Mouse (Mus musculus): ENCODE results near the gene Tmx1. TPM values are rescaled to one million over a fixed set of nuclear protein-coding genes. Genes with fewer than 3 reads are reported as not detected.

Tmx1 gene
- polyA plus RNA-seq, 1 experiment from 2014 or later = 104 TPM

DNA sequence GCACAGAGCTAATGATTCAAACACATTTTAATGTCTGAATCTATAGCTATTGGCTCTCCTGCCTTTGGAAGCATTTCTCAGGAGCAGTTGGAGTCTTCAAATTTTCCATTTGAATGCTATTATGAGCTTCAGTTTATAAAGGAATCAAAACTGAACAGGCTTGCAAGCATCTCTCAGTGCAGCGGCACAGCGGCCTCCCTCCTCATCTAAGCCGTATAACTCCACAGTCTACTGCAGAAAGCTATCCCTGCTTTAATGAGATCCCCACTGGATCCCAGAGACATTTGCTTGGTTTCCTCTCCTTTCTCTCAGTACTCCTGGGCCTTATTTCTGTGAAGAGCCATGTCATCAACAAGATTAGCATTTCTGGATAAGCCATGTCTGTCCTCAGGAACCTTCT lies 45.2 kb downstream of the Tmx1 start:
- Histone ChIP-seq H3K9ac (ENCODE audit: low read depth, low read length) (no peak overlapping the region), H3K36me3 (ENCODE audit: control insufficient read depth, insufficient read depth, low read length) (no peaks in the 10 kb centered on the region), H3K4me3 (ENCODE audit: low read depth, low read length) (no peak overlapping the region), H3K27me3 (ENCODE audit: control insufficient read depth, insufficient read depth, low read length) (no peaks in the 10 kb centered on the region), H3K9me3 (ENCODE audit: control insufficient read depth, low read length) (no peaks in the 10 kb centered on the region), H3K4me1 (replicated peaks; ENCODE audit: control insufficient read depth, insufficient read depth, low read length) (no peaks in the 10 kb centered on the region), H3K4me2 (replicated peaks; ENCODE audit: low read depth, low read length) (no peak overlapping the region), H3K27ac (ENCODE audit: low read depth, low read length) (no peak overlapping the region)
- ATAC-seq (ENCODE audit: low FRiP score) (no peak), DNase-seq (ENCODE audit: low spot score) (no peak)
- WGBS = 87% methylated on average over 3 of the region's 3 CpGs

DNA sequence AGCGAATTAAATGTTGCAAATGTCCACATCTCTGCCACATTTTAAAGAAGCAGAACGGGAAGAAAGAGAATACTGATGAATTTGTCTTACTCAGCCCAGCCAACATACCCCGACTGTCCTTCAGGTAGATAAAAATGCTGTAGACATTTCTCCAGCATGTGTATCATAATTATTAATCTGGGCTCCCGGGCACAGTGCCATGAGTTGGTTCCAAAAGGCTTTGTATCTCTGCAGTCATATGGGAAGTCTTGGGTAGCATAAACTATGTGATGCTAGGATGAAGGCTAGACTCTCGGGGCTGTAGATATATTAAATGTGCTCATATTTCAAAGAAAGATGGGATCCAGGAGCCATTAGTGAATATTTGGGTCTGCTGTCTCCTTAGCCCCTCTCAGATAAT lies 53.1 kb downstream of the Tmx1 start:
- no peak overlapping the region for H3K27ac ChIP-seq (ENCODE audit: low read depth, low read length)
- no peak for ATAC-seq (ENCODE audit: low FRiP score)
- no peaks in the 10 kb centered on the region for H3K4me1 ChIP-seq (replicated peaks; ENCODE audit: control insufficient read depth, insufficient read depth, low read length)
- H3K4me2 ChIP-seq (replicated peaks; ENCODE audit: low read depth, low read length) = no peak overlapping the region
- H3K27me3 ChIP-seq (ENCODE audit: control insufficient read depth, insufficient read depth, low read length) = no peaks in the 10 kb centered on the region
- H3K4me3 ChIP-seq (ENCODE audit: low read depth, low read length) = no peak overlapping the region
- DNase-seq (ENCODE audit: low spot score) = no peak
- 90% methylated on average over 5 of the region's 5 CpGs for WGBS
- H3K9me3 ChIP-seq (ENCODE audit: control insufficient read depth, low read length) = no peaks in the 10 kb centered on the region
- no peak overlapping the region for H3K9ac ChIP-seq (ENCODE audit: low read depth, low read length)
- H3K36me3 ChIP-seq (ENCODE audit: control insufficient read depth, insufficient read depth, low read length) = no peaks in the 10 kb centered on the region

DNA sequence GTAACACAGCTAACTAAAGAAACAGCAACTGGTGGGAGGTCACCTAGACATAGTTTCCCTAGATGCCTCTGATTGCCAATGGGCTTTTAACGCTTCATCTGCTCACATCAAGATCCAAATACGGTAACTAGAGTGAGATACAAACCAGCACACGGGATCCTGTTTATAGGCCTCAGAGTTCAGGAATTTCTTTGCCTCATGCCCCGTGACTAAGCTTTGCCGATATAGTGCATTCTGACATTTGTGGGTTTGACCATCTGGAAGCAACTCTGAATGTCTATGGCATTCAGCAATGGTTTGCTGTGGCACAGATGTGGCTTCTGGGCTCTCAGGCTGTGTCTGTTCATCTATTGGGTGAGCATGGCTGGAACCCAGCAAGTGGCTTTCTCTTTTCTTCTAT lies 59.1 kb downstream of the Tmx1 start:
- no peaks in the 10 kb centered on the region for H3K9me3 ChIP-seq (ENCODE audit: control insufficient read depth, low read length)
- H3K4me1 ChIP-seq (replicated peaks; ENCODE audit: control insufficient read depth, insufficient read depth, low read length) = no peaks in the 10 kb centered on the region
- no peak overlapping the region for H3K4me3 ChIP-seq (ENCODE audit: low read depth, low read length)
- DNase-seq (ENCODE audit: low spot score) (no peak), ATAC-seq (ENCODE audit: low FRiP score) (no peak)
- no peaks in the 10 kb centered on the region for H3K36me3 ChIP-seq (ENCODE audit: control insufficient read depth, insufficient read depth, low read length)
- no peak overlapping the region for H3K9ac ChIP-seq (ENCODE audit: low read depth, low read length)
- H3K27me3 ChIP-seq (ENCODE audit: control insufficient read depth, insufficient read depth, low read length) = no peaks in the 10 kb centered on the region
- WGBS = 90% methylated on average over 5 of the region's 5 CpGs
- H3K4me2 ChIP-seq (replicated peaks; ENCODE audit: low read depth, low read length) = no peak overlapping the region
- H3K27ac ChIP-seq (ENCODE audit: low read depth, low read length) = no peak overlapping the region

DNA sequence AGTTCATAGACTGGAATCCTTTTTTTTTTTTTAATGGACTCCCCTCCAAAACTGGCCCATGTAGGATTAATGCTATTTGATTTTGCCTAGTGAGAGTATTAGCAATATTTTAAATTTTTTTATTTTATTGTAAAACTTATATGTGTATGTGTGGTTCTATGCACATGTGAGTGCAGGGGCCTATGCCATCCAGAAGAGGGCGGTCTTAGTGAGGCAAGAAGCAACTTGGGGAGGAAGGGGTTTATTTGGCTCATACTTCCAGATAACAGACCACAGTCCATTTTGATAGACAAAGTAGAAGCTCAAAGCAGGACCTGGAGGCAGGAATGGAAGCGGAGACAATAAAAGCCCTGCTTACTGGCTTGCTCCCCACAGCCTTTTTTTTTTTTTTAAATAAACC lies 59.5 kb downstream of the Tmx1 start:
- no peak overlapping the region for H3K4me2 ChIP-seq (replicated peaks; ENCODE audit: low read depth, low read length)
- H3K27ac ChIP-seq (ENCODE audit: low read depth, low read length) = no peak overlapping the region
- H3K36me3 ChIP-seq (ENCODE audit: control insufficient read depth, insufficient read depth, low read length) = no peaks in the 10 kb centered on the region
- H3K9ac ChIP-seq (ENCODE audit: low read depth, low read length) = no peak overlapping the region
- no peak overlapping the region for H3K4me3 ChIP-seq (ENCODE audit: low read depth, low read length)
- DNase-seq (ENCODE audit: low spot score) = no peak
- WGBS = 93% methylated on average over 2 of the region's 2 CpGs
- H3K9me3 ChIP-seq (ENCODE audit: control insufficient read depth, low read length) = no peaks in the 10 kb centered on the region
- H3K4me1 ChIP-seq (replicated peaks; ENCODE audit: control insufficient read depth, insufficient read depth, low read length) = no peaks in the 10 kb centered on the region
- ATAC-seq (ENCODE audit: low FRiP score) = no peak
- H3K27me3 ChIP-seq (ENCODE audit: control insufficient read depth, insufficient read depth, low read length) = no peaks in the 10 kb centered on the region

Other genes starting within 250 kb of the Tmx1 start
- gene Pygl, start 221.6 kb upstream of the Tmx1 start, polyA plus RNA-seq (2014; fragmentation: Nextera tagmentation; extraction: Ambion mirVana) = 6.6 and 6.8 TPM in 2 replicates
- gene Trim9, start 105.5 kb upstream of the Tmx1 start, polyA plus RNA-seq (2014; fragmentation: Nextera tagmentation; extraction: Ambion mirVana) = 14.3 and 18.4 TPM in 2 replicates